Mouse (Mus musculus) cerebellum, adult 8-10 months (tissue): ENCODE measurements at regions not wholly inside any gene's neighbourhood (a gene's known extent, or its start where the extent isn't known, plus 50 kb on each side); places are given as distances from the start of the nearest gene placed in this dataset.

ENCODE experiments used
- DNase-seq: peaks from one replicate; pipeline ENCODE4 v3.0.0; 2022

GRCm38 (mm10) chr7:95834236-95834919 is 336.7 kb upstream of the Tenm4 start:
- DNase-seq = no peak

DNA sequence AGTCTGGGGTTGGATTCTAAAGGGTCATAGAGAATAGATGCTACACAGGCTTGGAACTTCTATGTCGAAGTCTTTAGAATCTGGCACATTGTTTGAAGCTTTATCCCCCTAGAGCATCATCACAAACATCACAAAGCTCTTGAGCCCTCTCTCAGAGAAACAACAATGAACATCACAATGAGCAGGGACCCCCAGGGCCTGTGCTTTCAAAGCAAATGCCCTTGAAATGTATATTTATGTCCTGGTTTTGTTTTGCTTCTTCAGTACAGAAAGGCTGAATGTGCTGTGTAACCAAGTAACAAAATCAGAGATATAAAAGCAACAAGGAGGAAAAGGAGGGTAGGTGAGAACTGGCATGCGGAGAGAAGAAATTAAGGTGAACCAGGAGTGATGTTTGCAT is 330.6 kb upstream of the Tenm4 start:
- no peak for DNase-seq

- no peak for DNase-seq
Observed at GRCm38 (mm10) chr7:95849874-95850273, 321.2 kb upstream of the Tenm4 start.

- DNase-seq = no peak
Observed at GRCm38 (mm10) chr7:95852630-95853029, 318.4 kb upstream of the Tenm4 start.

- DNase-seq = no peak
Observed at GRCm38 (mm10) chr7:95853225-95853812, 317.7 kb upstream of the Tenm4 start.

GRCm38 (mm10) chr7:95858247-95858646 is 312.8 kb upstream of the Tenm4 start:
- DNase-seq = no peak

- DNase-seq = no peak
Observed at GRCm38 (mm10) chr7:95864233-95864632, 306.8 kb upstream of the Tenm4 start.

- no peak for DNase-seq
Observed at GRCm38 (mm10) chr7:95865270-95865669, 305.8 kb upstream of the Tenm4 start.

- DNase-seq = no peak
Observed at GRCm38 (mm10) chr7:95868753-95869152, 302.3 kb upstream of the Tenm4 start.

DNA sequence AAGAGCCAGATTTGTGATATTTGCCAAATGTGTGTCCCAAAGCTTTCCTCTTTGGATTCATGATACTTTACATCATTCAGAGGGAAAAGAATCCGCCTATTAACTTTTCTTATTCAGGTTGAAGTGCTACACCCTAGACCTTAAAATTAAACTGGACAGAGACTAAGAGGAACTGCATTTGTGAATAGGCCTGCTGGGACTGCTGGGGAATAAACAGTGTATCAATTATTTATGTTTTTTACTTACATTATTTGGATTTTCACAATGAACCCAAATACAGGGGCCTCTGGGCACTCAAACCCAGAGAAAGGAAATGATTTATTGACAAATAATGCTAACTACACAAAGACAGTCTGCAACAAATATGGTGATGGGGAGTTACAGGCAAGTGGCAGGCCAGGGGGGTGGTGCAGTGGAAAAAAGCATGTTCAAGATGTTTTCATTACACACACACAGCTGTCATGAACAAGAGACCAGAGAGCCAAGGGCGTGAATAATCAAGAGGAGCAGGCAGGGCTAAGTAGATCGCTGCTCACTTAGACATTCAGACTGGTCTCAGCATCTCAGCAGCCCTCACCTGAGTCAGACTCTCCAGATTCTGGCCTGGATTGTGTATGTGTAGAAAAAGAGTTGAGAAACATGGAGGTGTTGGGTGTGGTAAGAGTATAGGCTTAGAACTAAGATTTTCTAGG is 290.3 kb upstream of the Tenm4 start:
- DNase-seq = no peak

DNA sequence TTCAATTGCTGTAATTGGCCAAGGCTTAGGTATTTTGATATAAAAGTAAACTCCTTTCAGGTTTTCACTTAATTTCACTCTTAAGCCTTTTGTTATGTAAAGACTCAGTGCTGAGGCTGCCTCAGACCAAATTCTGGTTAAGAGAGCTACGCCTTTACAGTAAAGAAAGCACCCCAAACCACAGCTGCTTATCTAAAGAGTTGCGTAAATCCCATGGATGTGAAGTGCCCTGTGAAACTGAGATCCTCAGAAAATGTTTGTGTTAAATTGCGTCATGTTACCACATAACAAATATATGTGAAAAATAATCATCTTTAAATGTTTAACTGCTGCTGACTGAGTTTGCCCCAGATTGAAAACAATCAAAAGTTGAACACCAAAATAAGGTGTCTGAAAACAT is 269.5 kb upstream of the Tenm4 start:
- DNase-seq = no peak

- DNase-seq = no peak
Observed at GRCm38 (mm10) chr7:95914406-95915080, 256.5 kb upstream of the Tenm4 start.

- DNase-seq = no peak
Observed at GRCm38 (mm10) chr7:95919932-95920331, 251.1 kb upstream of the Tenm4 start.

- DNase-seq = no peak
Observed at GRCm38 (mm10) chr7:95924805-95925204, 246.2 kb upstream of the Tenm4 start.

DNA sequence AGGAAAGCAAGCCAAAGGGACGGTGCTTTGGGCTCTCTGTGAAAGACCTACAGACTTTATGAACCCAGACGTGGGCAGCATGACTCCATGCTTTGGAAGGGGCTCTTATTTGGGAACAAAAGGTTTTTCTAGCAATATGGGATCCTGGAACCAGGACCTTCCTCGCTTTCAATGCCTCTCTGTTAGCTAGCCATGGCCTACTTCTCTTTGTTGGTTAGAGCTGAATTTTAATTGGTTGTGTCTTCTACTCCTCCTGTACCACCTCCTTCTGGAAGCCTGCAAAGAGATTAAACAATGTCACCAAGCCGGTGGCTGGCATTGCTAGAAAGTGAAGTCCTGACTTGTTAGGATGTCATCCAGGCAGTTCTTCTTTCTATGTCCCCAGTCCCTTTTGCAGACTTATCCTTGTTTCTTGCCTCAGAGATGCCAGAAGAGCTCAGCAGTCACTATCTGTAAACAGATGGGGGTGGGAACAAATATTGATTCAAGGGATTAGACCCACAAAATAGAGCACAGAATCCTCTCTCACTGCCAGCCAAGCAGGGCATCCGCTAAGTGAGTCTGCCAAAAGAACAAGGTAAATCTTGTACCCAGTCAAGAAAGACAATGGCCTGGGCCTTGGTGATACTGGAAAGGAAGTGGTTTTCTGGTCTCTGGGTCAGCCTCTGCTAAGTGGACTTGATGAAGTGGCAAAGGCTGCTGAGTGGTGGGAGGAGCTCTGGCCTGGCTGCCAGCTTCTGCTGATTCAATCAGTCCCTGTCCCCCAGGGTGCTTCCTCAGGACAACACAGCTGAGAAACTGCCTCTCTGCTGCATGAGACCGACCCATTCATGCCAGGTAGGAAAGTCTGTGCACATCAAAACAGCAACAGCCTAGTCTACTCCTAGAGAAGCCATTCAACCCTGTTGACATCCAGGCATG is 244.7 kb upstream of the Tenm4 start:
- peak; percentile 0 for DNase-seq

- no peak for DNase-seq
Observed at GRCm38 (mm10) chr7:95936599-95936998, 234.4 kb upstream of the Tenm4 start.

DNA sequence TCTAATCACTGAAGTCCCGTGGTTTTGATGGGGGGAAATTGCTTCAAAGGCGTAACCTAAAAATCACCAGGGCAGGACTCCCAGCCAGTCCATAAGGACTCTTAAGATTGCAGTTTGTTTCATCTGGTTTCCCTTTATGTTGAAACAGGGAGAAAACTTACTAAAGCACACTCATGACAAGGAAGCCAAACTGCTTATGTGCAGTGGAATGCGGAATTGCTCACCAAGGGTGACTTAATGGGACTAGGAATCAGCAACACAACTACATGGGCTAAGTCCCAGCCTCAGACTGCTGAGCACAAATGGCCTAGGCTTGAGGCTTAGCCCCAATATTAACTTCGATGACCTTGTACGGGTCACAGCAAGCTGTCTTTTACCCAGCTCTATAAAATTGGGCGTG is 227.6 kb upstream of the Tenm4 start:
- no peak for DNase-seq

DNA sequence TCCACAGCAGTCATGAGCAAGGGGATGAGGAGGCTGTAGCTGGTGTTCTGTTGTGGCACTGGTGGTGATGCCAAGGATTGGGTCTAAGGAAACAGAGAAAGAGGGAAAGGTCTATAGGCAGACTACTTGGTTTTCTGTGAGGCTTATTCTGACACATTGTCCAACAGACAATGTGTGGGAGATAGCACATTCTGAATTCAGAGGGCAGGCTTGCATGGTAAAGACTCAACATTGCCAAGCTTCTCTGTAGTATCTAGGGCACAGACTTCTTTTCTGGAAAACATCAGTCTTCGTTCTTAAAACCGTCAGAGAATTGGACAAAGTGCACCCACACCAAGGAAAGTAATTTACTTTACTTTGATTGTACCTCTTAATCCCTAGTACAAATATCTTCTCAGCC is 218.7 kb upstream of the Tenm4 start:
- no peak for DNase-seq

DNA sequence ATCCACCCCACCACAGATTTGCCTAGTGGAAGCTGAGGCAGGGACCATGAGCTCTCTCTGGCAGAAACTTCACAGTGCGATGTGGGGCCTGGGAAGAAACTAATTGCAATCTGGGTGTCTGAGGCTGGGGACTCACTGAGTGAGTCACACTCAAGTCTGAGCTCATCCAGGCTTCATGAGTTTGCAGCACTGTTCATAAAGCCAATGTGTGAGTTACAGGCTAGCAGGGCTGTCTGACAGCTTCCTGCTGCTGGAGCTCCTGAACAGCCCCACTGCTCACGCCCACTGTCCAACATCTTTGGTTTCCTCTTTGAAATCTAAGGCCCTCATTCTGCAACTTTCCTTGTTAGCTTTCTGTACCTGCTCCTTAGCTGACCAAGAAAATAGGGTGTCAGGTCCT is 216.5 kb upstream of the Tenm4 start:
- no peak for DNase-seq

DNA sequence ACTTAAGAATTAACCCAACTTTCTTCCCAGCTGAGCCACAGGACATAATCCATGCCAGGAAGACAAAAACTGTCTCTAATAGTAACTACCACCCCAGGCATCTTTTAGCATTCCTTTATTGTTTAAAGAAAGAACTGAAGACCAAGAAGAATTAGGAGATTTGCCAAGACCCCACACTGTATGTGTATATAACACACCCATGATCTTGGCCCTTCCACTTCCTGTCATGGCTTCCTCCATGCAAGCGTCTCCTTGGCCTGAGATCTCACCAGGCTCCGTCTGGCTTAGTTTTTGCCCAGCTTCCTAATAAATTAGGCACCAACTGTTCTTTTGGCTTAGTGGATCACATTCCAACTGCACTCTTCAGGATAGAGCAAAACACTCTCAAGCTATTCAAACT is 215.9 kb upstream of the Tenm4 start:
- DNase-seq = no peak

DNA sequence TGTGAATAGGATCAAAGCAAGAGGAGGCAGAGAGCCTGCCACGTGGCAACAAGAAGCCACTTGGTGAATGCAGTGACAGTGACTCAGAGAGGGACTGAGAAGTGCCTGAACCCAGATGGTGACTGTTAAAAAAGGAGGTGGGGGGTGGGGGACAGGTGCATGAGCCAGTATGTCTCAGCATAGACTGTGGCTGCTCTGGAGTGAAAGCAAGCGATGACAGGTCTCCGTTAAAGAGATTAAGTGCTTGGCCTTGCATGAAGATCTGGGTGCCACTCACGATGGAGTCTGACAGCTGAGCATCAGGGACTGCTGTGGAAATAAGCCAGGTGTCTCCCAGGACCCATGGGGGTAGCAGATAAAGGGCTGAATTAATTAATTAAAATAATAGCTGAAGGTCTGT is 212.0 kb upstream of the Tenm4 start:
- DNase-seq = no peak

GRCm38 (mm10) chr7:95971863-95972262 is 199.2 kb upstream of the Tenm4 start:
- no peak for DNase-seq

GRCm38 (mm10) chr7:95974085-95974484 is 197.0 kb upstream of the Tenm4 start:
- no peak for DNase-seq
